ENCODE assay signal across 19 mouse cellular contexts in genomic region chr8:8728643-8729042, GRCm38 (mm10). TPM values are rescaled to one million over a fixed set of nuclear protein-coding genes. Genes with fewer than 3 reads are reported as not detected.
DNase-seq lines count a peak whose midpoint lies in the region; ATAC-seq and TF ChIP-seq lines count a peak whose summit lies in the region.
"Had no signal": no experiment of that assay in that cellular context is flagged by ENCODE, and none has a peak within 500 bp of the region (broad histone marks: within the 10 kb centered on the region; RNA-seq: fewer than 3 reads in every experiment).

No protein-coding gene starts in this region.

- no peak overlapping the region for H3K9ac ChIP-seq in forebrain, embryonic 13.5 days
- no peak overlapping the region for H3K9ac ChIP-seq in forebrain, embryonic 12.5 days
- no peak overlapping the region for H3K9ac ChIP-seq in forebrain, postnatal 0 days
- H3K9ac ChIP-seq: hindbrain, embryonic 12.5 days; hindbrain, embryonic 15.5 days had no signal

- no peaks in the 10 kb centered on the region for H3K36me3 ChIP-seq in forebrain, embryonic 13.5 days (ENCODE audit: poor library complexity, severe bottlenecking)
- H3K36me3 ChIP-seq in forebrain, embryonic 12.5 days (replicated peaks) = no peaks in the 10 kb centered on the region
- H3K36me3 ChIP-seq in forebrain, postnatal 0 days (ENCODE audit: insufficient read depth) = no peaks in the 10 kb centered on the region
- H3K36me3 ChIP-seq in forebrain, embryonic 10.5 days (replicated peaks) = no peaks in the 10 kb centered on the region
- H3K36me3 ChIP-seq: hindbrain, embryonic 12.5 days; hindbrain, embryonic 15.5 days had no signal

- 0 out of 2 replicates have a peak, but pooled peaks have one; percentile 21 for ATAC-seq in forebrain, embryonic 13.5 days
- ATAC-seq in forebrain, embryonic 12.5 days (ENCODE audit: low FRiP score) = no peak
- peak; percentile 36 for ATAC-seq in forebrain, postnatal 0 days
- ATAC-seq in megakaryocyte, adult 5-6 weeks (ENCODE audit: poor library complexity, severe bottlenecking) = no peak
- ATAC-seq: CD4-positive, CD25-positive, alpha-beta regulatory T cell, adult 4 months; intestine, postnatal 0 days had no signal

- H3K27me3 ChIP-seq in forebrain, embryonic 13.5 days = no peaks in the 10 kb centered on the region
- H3K27me3 ChIP-seq in forebrain, embryonic 12.5 days = no peaks in the 10 kb centered on the region
- H3K27me3 ChIP-seq in forebrain, postnatal 0 days (ENCODE audit: insufficient read depth, low read length) = no peaks in the 10 kb centered on the region
- H3K27me3 ChIP-seq in forebrain, embryonic 10.5 days (ENCODE audit: poor library complexity, severe bottlenecking) = no peaks in the 10 kb centered on the region
- H3K27me3 ChIP-seq: hindbrain, embryonic 12.5 days; hindbrain, embryonic 15.5 days had no signal

- 90% methylated on average over 2 of the region's 2 CpGs for WGBS in forebrain, embryonic 13.5 days
- 94% methylated on average over 2 of the region's 2 CpGs for whole genome bisulfite sequencing in forebrain, embryonic 12.5 days
- 93% methylated on average over 2 of the region's 2 CpGs for WGBS in forebrain, postnatal 0 days
- 92% methylated on average over 2 of the region's 2 CpGs for WGBS in forebrain, embryonic 10.5 days

- H3K9me3 ChIP-seq in forebrain, embryonic 13.5 days (replicated peaks) = no peaks in the 10 kb centered on the region
- H3K9me3 ChIP-seq in forebrain, embryonic 12.5 days = no peaks in the 10 kb centered on the region
- H3K9me3 ChIP-seq in forebrain, postnatal 0 days (ENCODE audit: low read length) = no peaks in the 10 kb centered on the region
- H3K9me3 ChIP-seq in forebrain, embryonic 10.5 days = no peaks in the 10 kb centered on the region
- H3K9me3 ChIP-seq: hindbrain, embryonic 12.5 days; hindbrain, embryonic 15.5 days had no signal

- no peak overlapping the region for H3K27ac ChIP-seq in forebrain, embryonic 13.5 days
- H3K27ac ChIP-seq in forebrain, embryonic 12.5 days = no peak overlapping the region
- no peak overlapping the region for H3K27ac ChIP-seq in forebrain, postnatal 0 days (ENCODE audit: low read depth, low read length)
- no peak overlapping the region for H3K27ac ChIP-seq in forebrain, embryonic 10.5 days
- H3K27ac ChIP-seq: heart, adult 2 months; hindbrain, embryonic 12.5 days; hindbrain, embryonic 15.5 days had no signal

- H3K4me2 ChIP-seq in forebrain, embryonic 13.5 days = no peak overlapping the region
- H3K4me2 ChIP-seq in forebrain, embryonic 12.5 days = no peak overlapping the region
- H3K4me2 ChIP-seq in forebrain, postnatal 0 days (ENCODE audit: low read depth) = no peak overlapping the region
- H3K4me2 ChIP-seq: heart, embryonic 11.5 days; hindbrain, embryonic 12.5 days; hindbrain, embryonic 15.5 days had no signal

- no peak for TF ChIP-seq CTCF in forebrain, postnatal 0 days (IDR thresholded peaks at IDR 0.05; ENCODE audit: low read depth)
- TF ChIP-seq CTCF in brain, embryonic 14.5 days (IDR thresholded peaks at IDR 0.05; ENCODE audit: borderline replicate concordance, extremely low read depth, insufficient read depth, insufficient read length) = no peak

- DNase-seq in forebrain, postnatal 0 days = no peak
- DNase-seq in forebrain, embryonic 10.5 days (ENCODE audit: extremely low spot score, low spot score) = no peak
- peak; percentile 22 for DNase-seq in brain, embryonic 14.5 days (ENCODE audit: low read depth)
- DNase-seq: adrenal gland, adult 2 months; adrenal gland, postnatal 14 days; cerebellum, adult 18-20 months; cerebellum, adult 9-10 months; cerebellum, postnatal 25 days; gastrocnemius, postnatal 25 days; heart, adult 2 months; kidney, adult 2 months had no signal

- H3K4me1 ChIP-seq in forebrain, embryonic 13.5 days = no peaks in the 10 kb centered on the region
- no peaks in the 10 kb centered on the region for H3K4me1 ChIP-seq in forebrain, embryonic 12.5 days
- no peaks in the 10 kb centered on the region for H3K4me1 ChIP-seq in forebrain, postnatal 0 days (ENCODE audit: insufficient read depth)
- no peaks in the 10 kb centered on the region for H3K4me1 ChIP-seq in forebrain, embryonic 10.5 days
- H3K4me1 ChIP-seq: hindbrain, embryonic 12.5 days; hindbrain, embryonic 15.5 days had no signal

- no peak for TF ChIP-seq POLR2A in brain, embryonic 14.5 days (IDR thresholded peaks at IDR 0.05; ENCODE audit: borderline replicate concordance, extremely low read depth, insufficient read depth, insufficient read length, poor library complexity, severe bottlenecking)

- H3K4me3 ChIP-seq in forebrain, embryonic 13.5 days = no peak overlapping the region
- H3K4me3 ChIP-seq in forebrain, embryonic 12.5 days (replicated peaks) = no peak overlapping the region
- H3K4me3 ChIP-seq in forebrain, postnatal 0 days (ENCODE audit: low read depth, low read length) = no peak overlapping the region
- H3K4me3 ChIP-seq in forebrain, embryonic 10.5 days = no peak overlapping the region
- H3K4me3 ChIP-seq: heart, adult 2 months; hindbrain, embryonic 12.5 days; hindbrain, embryonic 15.5 days had no signal

RNA-seq across cellular contexts. Expression of gene Arglu1, which starts 38.3 kb away (rescaled TPM):
- 180 and 188 TPM in 2 replicates for polyA plus RNA-seq in forebrain, embryonic 13.5 days (2015; fragmentation: Nextera tagmentation; extraction: Ambion mirVana)
- 218 and 225 TPM in 2 replicates for polyA plus RNA-seq in forebrain, embryonic 12.5 days (2016; fragmentation: Nextera tagmentation; extraction: Ambion mirVana)
- total RNA-seq in forebrain, postnatal 0 days (2014; rRNA removed) = 115 and 154 TPM in 2 replicates
- polyA plus RNA-seq in forebrain, postnatal 0 days (2015; fragmentation: Nextera tagmentation; extraction: Ambion mirVana) = 101 and 143 TPM in 2 replicates
- 154 and 157 TPM in 2 replicates for polyA plus RNA-seq in forebrain, embryonic 10.5 days (2016; fragmentation: Nextera tagmentation; extraction: Ambion mirVana)
- 201 and 255 TPM in 2 replicates for polyA plus RNA-seq in brain, embryonic 14.5 days (2012; rRNA removed)
- 55.8 and 64.7 TPM in 2 replicates for total RNA-seq in megakaryocyte, adult 5-6 weeks (2015)
- total RNA-seq in megakaryocyte, adult 5-6 weeks (2017) = 78.2 and 80.9 TPM in 2 replicates

Comparison
In these comparisons a context has a peak if more than half of its experiments do, and no peak if none do; other contexts are left out.
1. ATAC-seq: peak in forebrain, embryonic 13.5 days (single experiment) and forebrain, postnatal 0 days (single experiment); none in forebrain, embryonic 12.5 days (single experiment) and megakaryocyte, adult 5-6 weeks (single experiment).